Mouse (Mus musculus) fat pad, adult 2 months (tissue): ENCODE data around the gene Bax.
"Not testable (repeated sequence)": the region's sequence is repeated elsewhere in the genome, so short reads cannot be mapped to it uniquely, and the experiment has no call there.

Source experiments
- DNase-seq: peaks from one replicate; pipeline ENCODE4 v3.0.0-alpha.2; 2011; ENCODE audit warnings: low read depth, low spot score; ENCODE audit errors: extremely low read depth

Gene Bax

GRCm38 (mm10) chr7:45466283-45467089 lies at the start of gene Bax:
Gene Bax (minus strand): TSS chr7:45466898.
- DNase-seq: no peak

GRCm38 (mm10) chr7:45515436-45515835 lies 48.7 kb upstream of the Bax start:
- DNase-seq: no peak

- no peak for DNase-seq
These were observed 47.7 kb upstream of the Bax start for GRCm38 (mm10) chr7:45514411-45514810.

- no peak for DNase-seq
These were observed 43.5 kb upstream of the Bax start, which contains the start of gene Nucb1 for GRCm38 (mm10) chr7:45509912-45510787. Gene Nucb1 (minus strand): TSS chr7:45510406.

- no peak for DNase-seq
These were observed 42.6 kb upstream of the Bax start for GRCm38 (mm10) chr7:45509181-45509882.

GRCm38 (mm10) chr7:45508561-45508960 lies 41.9 kb upstream of the Bax start:
- no peak for DNase-seq

- DNase-seq: no peak
These were observed 40.9 kb upstream of the Bax start for GRCm38 (mm10) chr7:45507583-45507982.

- no peak for DNase-seq
These were observed 31.7 kb upstream of the Bax start for GRCm38 (mm10) chr7:45498427-45498826.

GRCm38 (mm10) chr7:45494548-45494947 lies 27.9 kb upstream of the Bax start:
- no peak for DNase-seq

- DNase-seq: no peak
These were observed 26.3 kb upstream of the Bax start for GRCm38 (mm10) chr7:45492951-45493350.

GRCm38 (mm10) chr7:45492225-45492844 lies 25.6 kb upstream of the Bax start:
- no peak for DNase-seq

- DNase-seq: no peak
These were observed 24.6 kb upstream of the Bax start for GRCm38 (mm10) chr7:45491264-45491663.

GRCm38 (mm10) chr7:45490822-45491221 lies 24.1 kb upstream of the Bax start:
- DNase-seq: no peak

- no peak for DNase-seq
These were observed 22.9 kb upstream of the Bax start for GRCm38 (mm10) chr7:45489578-45489977.

GRCm38 (mm10) chr7:45488293-45489204 lies 21.9 kb upstream of the Bax start, which contains the start of gene Dhdh:
Gene Dhdh (minus strand): TSS chr7:45488805.
- no peak for DNase-seq

- DNase-seq: no peak
These were observed 21.2 kb upstream of the Bax start for GRCm38 (mm10) chr7:45487861-45488292.

GRCm38 (mm10) chr7:45486761-45487415 lies 20.2 kb upstream of the Bax start, which contains the start of gene Gm45808:
Gene Gm45808 (minus strand): TSS chr7:45486811.
- no peak for DNase-seq

- DNase-seq: no peak
These were observed 19.5 kb upstream of the Bax start for GRCm38 (mm10) chr7:45486158-45486557.

- DNase-seq: not testable (repeated sequence)
These were observed 18.3 kb upstream of the Bax start for GRCm38 (mm10) chr7:45484985-45485384.
